Mouse (Mus musculus) C2C12 (cell line): ENCODE measurements at regions not wholly inside any gene's neighbourhood (a gene's known extent, or its start where the extent isn't known, plus 50 kb on each side); places are given as distances from the start of the nearest gene placed in this dataset.

ENCODE experiments used
- CEBPB ChIP-seq: IDR thresholded peaks from one replicate; pipeline ENCODE4 v1.6.1; 2011; ENCODE audit warnings: low read depth, mild to moderate bottlenecking, control low read depth, moderate library complexity
- CTCF ChIP-seq: IDR thresholded peaks from one replicate; pipeline ENCODE4 v1.5.1; 2011; ENCODE audit not compliant: control insufficient read depth, insufficient read depth, insufficient read length
- FOSL1 ChIP-seq: IDR thresholded peaks from one replicate; pipeline ENCODE4 v1.8.0; 2011; ENCODE audit warnings: mild to moderate bottlenecking, low read length; ENCODE audit not compliant: poor library complexity, insufficient read depth, severe bottlenecking
- MAX ChIP-seq: IDR thresholded peaks from one replicate; pipeline ENCODE4 v1.6.1; 2011; ENCODE audit warnings: mild to moderate bottlenecking, control low read depth
- USF1 ChIP-seq: IDR thresholded peaks from one replicate; pipeline ENCODE4 v1.6.1; 2011; ENCODE audit warnings: low read depth, mild to moderate bottlenecking, control low read depth, moderate library complexity

GRCm38 (mm10) chr13:84058251-84058650, 163.8 kb upstream of the Tmem161b start:
- no peak for TF ChIP-seq CTCF
- no peak for TF ChIP-seq MAX
- TF ChIP-seq CEBPB = no peak
- TF ChIP-seq USF1 = no peak
- no peak for TF ChIP-seq FOSL1
